Mouse (Mus musculus) forebrain, embryonic 16.5 days (tissue): ENCODE results near the gene Lsamp. TPM values are rescaled to one million over a fixed set of nuclear protein-coding genes. Genes with fewer than 3 reads are reported as not detected.

Experiments used
- ATAC-seq: fragments of 200-750 bp; cut with Nextera tagmentation; 2 replicates; pipeline ENCODE4 v1.8.0; 2017; ENCODE audit warnings: mild to moderate bottlenecking, moderate library complexity
- H3K27ac ChIP-seq: fragments of 300-500 bp; sonication (generic); 2 replicates; pipeline ENCODE4 v1.5.1; 2014; ENCODE audit warnings: low read length, control low read depth
- H3K27me3 ChIP-seq: fragments of 300-500 bp; sonication (generic); replicated peaks from 2 replicates; pipeline ENCODE4 v1.6.1; 2014; ENCODE audit warnings: low read length; ENCODE audit not compliant: control insufficient read depth, insufficient read depth
- H3K36me3 ChIP-seq: fragments of 300-500 bp; sonication (generic); 2 replicates; pipeline ENCODE4 v1.6.1; 2014; ENCODE audit not compliant: control insufficient read depth, insufficient read depth
- H3K4me1 ChIP-seq: fragments of 300-500 bp; sonication (generic); replicated peaks from 2 replicates; pipeline ENCODE4 v1.6.1; 2014; ENCODE audit warnings: low read length; ENCODE audit not compliant: control insufficient read depth, insufficient read depth
- H3K4me2 ChIP-seq: fragments of 300-500 bp; sonication (generic); 2 replicates; pipeline ENCODE4 v1.6.1; 2014; ENCODE audit warnings: mild to moderate bottlenecking, low read length, control low read depth
- H3K4me3 ChIP-seq: fragments of 300-500 bp; sonication (generic); replicated peaks from 2 replicates; pipeline ENCODE4 v1.5.1; 2014; ENCODE audit warnings: mild to moderate bottlenecking, low read length, control low read depth
- H3K9ac ChIP-seq: fragments of 300-500 bp; sonication (generic); replicated peaks from 2 replicates; pipeline ENCODE4 v1.6.1; 2014; ENCODE audit warnings: low read depth, low read length, control low read depth
- H3K9me3 ChIP-seq: fragments of 300-500 bp; sonication (generic); 2 replicates; pipeline ENCODE4 v1.6.1; 2016; ENCODE audit warnings: low read length; ENCODE audit not compliant: control insufficient read depth
- WGBS: fragments of 180-500 bp; shearing (Covaris S2); extraction: QIAGEN DNeasy Blood & Tissue Kit; methylation state at CpG from one replicate; pipeline ENCODE4 v1.1.7; 2014; 5-methylcytosine and 5-hydroxymethylcytosine counted together
- polyA plus RNA-seq: library from polyadenylated mRNA; unstranded; fragments of >200 nt; fragmentation: Nextera tagmentation; extraction: Ambion mirVana; gene quantifications from 2 replicates; pipeline ENCODE4 v1.2.1, GENCODE M21; 2015

Lsamp gene
- polyA plus RNA-seq, 1 experiment from 2014 or later, result 68.1 TPM

GRCm38 (mm10) chr16:42102186-42102585 lies 2118.0 kb downstream of the Lsamp start:
- Histone ChIP-seq H3K9me3 (no peaks in the 10 kb centered on the region), H3K36me3 (no peaks in the 10 kb centered on the region), H3K9ac (no peak overlapping the region), H3K27ac (no peak overlapping the region), H3K4me1 (peaks cover 14% of the 10 kb centered on the region), H3K4me3 (no peak overlapping the region), H3K27me3 (no peaks in the 10 kb centered on the region), H3K4me2 (no peak overlapping the region)
- ATAC-seq, result peak; percentile 63
- WGBS, result 43% methylated on average over 2 of the region's 2 CpGs

DNA sequence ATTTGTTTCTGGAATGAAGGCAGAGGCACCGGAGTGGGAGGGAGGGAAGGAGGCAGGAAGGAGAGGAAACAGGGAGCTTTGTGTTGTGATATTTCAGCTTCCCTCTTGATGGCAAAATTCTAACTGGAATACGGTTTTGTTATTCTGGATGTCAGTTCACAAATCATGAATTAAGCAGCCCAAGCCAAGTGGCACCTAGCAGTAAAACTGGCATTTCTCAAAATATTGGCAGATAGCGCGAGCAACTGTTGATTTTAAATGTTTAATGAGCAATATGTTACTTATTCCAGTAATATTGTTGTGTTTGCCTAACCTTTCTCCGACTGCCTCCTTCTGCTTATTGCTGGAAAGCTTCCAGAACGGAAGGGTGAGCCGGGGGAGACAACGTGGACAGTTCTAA lies 2118.5 kb downstream of the Lsamp start:
- 46% methylated on average over 8 of the region's 8 CpGs for WGBS
- Histone ChIP-seq H3K9ac (no peak overlapping the region), H3K36me3 (no peaks in the 10 kb centered on the region), H3K4me3 (no peak overlapping the region), H3K4me1 (peaks cover 14% of the 10 kb centered on the region), H3K4me2 (no peak overlapping the region), H3K9me3 (no peaks in the 10 kb centered on the region), H3K27me3 (no peaks in the 10 kb centered on the region), H3K27ac (no peak overlapping the region)
- peak; percentile 92 for ATAC-seq

- 94% methylated on average over 1 of the region's 1 CpGs for WGBS
- ATAC-seq, result no peak
- no peak overlapping the region for H3K9ac ChIP-seq
- H3K36me3 ChIP-seq, result no peaks in the 10 kb centered on the region
- no peak overlapping the region for H3K4me2 ChIP-seq
- H3K4me1 ChIP-seq, result no peaks in the 10 kb centered on the region
- no peaks in the 10 kb centered on the region for H3K27me3 ChIP-seq
- H3K27ac ChIP-seq, result no peak overlapping the region
- H3K9me3 ChIP-seq, result no peaks in the 10 kb centered on the region
- no peak overlapping the region for H3K4me3 ChIP-seq
Measured at GRCm38 (mm10) chr16:42112251-42112650, 2128.1 kb downstream of the Lsamp start.

DNA sequence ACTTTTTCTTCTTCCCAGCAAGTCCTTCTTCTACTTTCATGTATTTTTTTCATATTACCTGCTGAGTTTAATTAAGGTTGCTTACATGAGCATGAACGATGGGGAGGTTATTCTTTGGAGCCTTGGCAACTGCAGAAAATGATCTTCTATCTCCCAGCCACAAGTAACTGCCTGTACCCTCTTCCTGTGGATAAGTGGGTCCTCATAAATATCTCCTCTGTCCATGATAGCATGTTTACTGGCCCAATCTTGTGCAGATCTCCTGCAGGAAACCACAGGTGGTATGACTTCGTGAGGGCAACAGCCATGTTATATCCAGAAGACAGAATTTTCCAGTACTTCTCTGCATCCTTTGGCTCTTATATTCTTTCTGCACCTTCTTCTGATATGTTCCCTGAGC lies 2129.1 kb downstream of the Lsamp start:
- Histone ChIP-seq H3K36me3 (no peaks in the 10 kb centered on the region), H3K27me3 (no peaks in the 10 kb centered on the region), H3K27ac (no peak overlapping the region), H3K9ac (no peak overlapping the region), H3K9me3 (no peaks in the 10 kb centered on the region), H3K4me2 (no peak overlapping the region), H3K4me3 (no peak overlapping the region), H3K4me1 (no peaks in the 10 kb centered on the region)
- ATAC-seq, result no peak
- WGBS, result 83% methylated on average over 2 of the region's 2 CpGs

GRCm38 (mm10) chr16:42121788-42122187 lies 2137.6 kb downstream of the Lsamp start:
- H3K27me3 ChIP-seq, result no peaks in the 10 kb centered on the region
- no peak overlapping the region for H3K4me3 ChIP-seq
- no peak overlapping the region for H3K4me2 ChIP-seq
- 80% methylated on average over 6 of the region's 6 CpGs for WGBS
- H3K4me1 ChIP-seq, result no peaks in the 10 kb centered on the region
- H3K9me3 ChIP-seq, result no peaks in the 10 kb centered on the region
- H3K27ac ChIP-seq, result no peak overlapping the region
- ATAC-seq, result no peak
- H3K9ac ChIP-seq, result no peak overlapping the region
- H3K36me3 ChIP-seq, result no peaks in the 10 kb centered on the region

DNA sequence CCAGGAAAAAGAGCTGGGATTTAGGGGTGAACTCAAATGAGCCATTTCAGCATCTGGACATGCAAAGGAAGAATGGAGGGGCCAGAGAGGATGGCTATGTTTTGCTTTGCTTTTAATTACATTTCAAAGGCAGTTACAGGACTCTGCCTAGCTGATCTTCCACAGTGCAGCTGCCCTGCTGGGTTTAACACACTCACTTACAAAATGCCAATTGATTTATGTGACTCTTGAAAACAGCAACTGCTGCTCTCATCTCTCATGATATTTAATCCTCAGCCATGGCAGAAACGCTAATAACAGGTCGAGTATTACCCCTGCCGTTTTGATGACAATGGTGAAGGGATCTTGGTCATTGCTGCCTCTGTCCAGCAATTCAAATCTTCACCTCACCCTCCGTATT lies 2139.7 kb downstream of the Lsamp start:
- 51% methylated on average over 4 of the region's 4 CpGs for WGBS
- no peak overlapping the region for H3K9ac ChIP-seq
- H3K27ac ChIP-seq, result no peak overlapping the region
- H3K4me1 ChIP-seq, result no peaks in the 10 kb centered on the region
- no peak overlapping the region for H3K4me2 ChIP-seq
- no peaks in the 10 kb centered on the region for H3K9me3 ChIP-seq
- ATAC-seq, result no peak
- H3K27me3 ChIP-seq, result no peaks in the 10 kb centered on the region
- H3K4me3 ChIP-seq, result no peak overlapping the region
- no peaks in the 10 kb centered on the region for H3K36me3 ChIP-seq

DNA sequence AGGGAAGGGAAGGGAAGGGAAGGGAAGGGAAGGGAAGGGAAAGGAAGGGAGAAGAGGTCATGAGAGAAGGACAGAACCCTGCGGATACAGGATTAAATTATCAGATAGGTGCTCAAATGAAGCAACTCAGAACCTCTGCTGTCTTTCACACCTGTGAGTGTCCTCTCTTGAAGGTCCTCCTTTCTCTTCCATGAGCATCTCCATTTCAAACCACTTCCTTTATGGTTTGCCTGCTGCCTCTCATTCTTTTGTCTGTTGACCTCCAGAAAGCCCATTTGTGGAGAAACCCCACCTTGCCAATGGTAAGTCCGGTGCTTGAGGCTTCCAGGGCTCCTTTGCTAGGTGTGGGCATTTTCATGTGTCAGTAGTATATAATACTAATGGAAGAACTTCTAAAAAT lies 2141.9 kb downstream of the Lsamp start:
- no peak for ATAC-seq
- no peak overlapping the region for H3K4me3 ChIP-seq
- H3K9me3 ChIP-seq, result no peaks in the 10 kb centered on the region
- H3K36me3 ChIP-seq, result no peaks in the 10 kb centered on the region
- H3K4me1 ChIP-seq, result no peaks in the 10 kb centered on the region
- H3K27ac ChIP-seq, result no peak overlapping the region
- no peak overlapping the region for H3K9ac ChIP-seq
- H3K4me2 ChIP-seq, result no peak overlapping the region
- no peaks in the 10 kb centered on the region for H3K27me3 ChIP-seq
- 80% methylated on average over 2 of the region's 2 CpGs for WGBS

DNA sequence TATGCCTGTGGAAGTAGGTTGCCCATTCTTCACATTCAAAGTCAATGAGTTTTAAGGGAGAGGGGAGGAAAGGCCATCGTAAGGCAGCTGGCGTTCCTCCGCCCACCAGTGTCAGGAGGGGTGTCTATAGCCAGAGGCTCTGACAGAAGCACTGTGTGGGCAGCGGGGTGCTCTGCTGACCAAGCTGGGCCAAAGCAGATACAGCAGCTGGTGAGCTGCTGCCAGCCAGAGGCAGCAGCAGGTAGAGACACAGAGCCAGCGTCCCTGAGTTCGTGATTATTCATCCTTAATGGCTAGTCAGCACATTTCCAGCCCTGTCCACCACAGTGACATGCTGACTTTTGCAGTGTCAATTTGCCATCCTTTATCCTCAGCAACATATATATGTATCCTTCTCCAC lies 2163.0 kb downstream of the Lsamp start:
- Histone ChIP-seq H3K9me3 (no peaks in the 10 kb centered on the region), H3K4me2 (no peak overlapping the region), H3K4me1 (no peaks in the 10 kb centered on the region), H3K27me3 (no peaks in the 10 kb centered on the region), H3K36me3 (no peaks in the 10 kb centered on the region), H3K9ac (no peak overlapping the region), H3K4me3 (no peak overlapping the region), H3K27ac (no peak overlapping the region)
- WGBS, result 59% methylated on average over 6 of the region's 6 CpGs
- ATAC-seq, result no peak

DNA sequence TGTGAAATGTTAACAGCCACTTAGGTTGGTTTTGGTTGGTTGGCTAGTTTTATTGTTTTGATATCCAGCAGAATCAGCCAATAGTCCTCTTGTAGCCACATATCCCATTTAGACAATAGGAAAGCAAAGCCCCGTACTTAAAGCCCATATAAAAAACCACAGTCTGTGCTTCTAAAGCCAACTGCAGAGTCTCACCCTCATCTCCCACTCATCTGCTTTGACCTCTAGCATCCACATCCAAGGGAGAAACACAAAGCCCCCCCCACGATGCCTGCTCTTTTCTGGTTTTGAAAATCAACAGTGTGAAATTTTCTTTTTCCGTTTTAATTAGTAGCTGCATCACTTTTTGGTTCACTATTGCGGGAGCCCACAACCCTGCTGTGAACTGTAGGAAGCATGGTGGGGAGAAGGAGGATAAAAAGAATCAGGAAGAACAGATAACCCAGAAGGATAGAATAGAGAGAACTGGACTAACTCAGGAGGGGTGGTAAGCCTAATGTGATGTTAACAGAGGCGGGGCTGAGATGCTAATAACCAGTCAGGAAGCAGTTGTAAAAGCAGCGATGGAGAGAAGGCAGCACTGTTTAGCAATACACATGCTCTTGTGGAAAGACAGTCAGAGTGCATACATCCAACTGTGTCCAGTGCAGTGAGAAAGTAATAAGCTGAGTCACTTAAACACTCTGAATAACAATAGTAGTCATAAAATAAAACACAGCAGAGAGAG lies 2165.2 kb downstream of the Lsamp start:
- no peak overlapping the region for H3K4me2 ChIP-seq
- no peak overlapping the region for H3K27ac ChIP-seq
- no peak overlapping the region for H3K4me3 ChIP-seq
- WGBS, result 27% methylated on average over 6 of the region's 6 CpGs
- H3K27me3 ChIP-seq, result no peaks in the 10 kb centered on the region
- ATAC-seq, result no peak
- H3K9ac ChIP-seq, result no peak overlapping the region
- H3K36me3 ChIP-seq, result no peaks in the 10 kb centered on the region
- no peaks in the 10 kb centered on the region for H3K9me3 ChIP-seq
- no peaks in the 10 kb centered on the region for H3K4me1 ChIP-seq

- 66% methylated on average over 8 of the region's 8 CpGs for WGBS
- H3K9ac ChIP-seq, result no peak overlapping the region
- H3K27me3 ChIP-seq, result no peaks in the 10 kb centered on the region
- no peak overlapping the region for H3K4me3 ChIP-seq
- no peaks in the 10 kb centered on the region for H3K36me3 ChIP-seq
- H3K9me3 ChIP-seq, result no peaks in the 10 kb centered on the region
- H3K27ac ChIP-seq, result no peak overlapping the region
- no peak for ATAC-seq
- H3K4me2 ChIP-seq, result no peak overlapping the region
- H3K4me1 ChIP-seq, result peaks cover 7% of the 10 kb centered on the region; the same call in 1 of the 2 replicates
Measured at GRCm38 (mm10) chr16:42152640-42153039, 2168.5 kb downstream of the Lsamp start.
